Mouse (Mus musculus): ENCODE results near the gene Atp6v0a4. TPM values are rescaled to one million over a fixed set of nuclear protein-coding genes. Genes with fewer than 3 reads are reported as not detected.

The Atp6v0a4 gene
- polyA plus RNA-seq, 1 experiment from 2014 or later, result 11.9 TPM

DNA sequence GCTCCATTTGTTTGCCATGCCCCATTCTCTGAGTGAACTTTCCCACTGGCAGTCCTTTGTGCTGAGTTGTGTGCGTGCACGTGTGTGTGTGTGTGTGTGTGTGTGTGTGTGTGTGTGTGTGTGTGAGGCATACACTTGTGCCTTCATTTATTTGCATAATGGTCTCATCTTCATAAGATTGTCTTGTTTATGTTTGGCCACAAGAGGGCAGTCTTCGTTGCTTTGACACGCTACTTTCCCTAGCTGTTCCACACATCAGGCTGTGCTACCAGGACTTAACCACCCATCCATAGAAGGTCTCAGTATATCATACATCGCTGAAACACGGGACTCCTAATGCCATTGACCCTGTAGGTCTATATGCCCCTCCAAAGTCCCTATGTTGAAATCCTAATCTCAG, 116.9 kb downstream of the Atp6v0a4 start:
- ATAC-seq (ENCODE audit: low FRiP score, low TSS enrichment) (peak; percentile 35; the same call in 1 of the 2 replicates), DNase-seq (ENCODE audit: low spot score) (peak; percentile 40)
- no peak overlapping the region for H3K27ac ChIP-seq (replicated peaks)
- H3K36me3 ChIP-seq (ENCODE audit: control insufficient read depth, insufficient read depth, low read length), result no peaks in the 10 kb centered on the region
- H3K4me2 ChIP-seq (replicated peaks; ENCODE audit: low read depth), result no peak overlapping the region
- H3K9ac ChIP-seq (ENCODE audit: low read length), result no peak overlapping the region
- no peaks in the 10 kb centered on the region; the same call in 1 of the 2 replicates for H3K9me3 ChIP-seq (ENCODE audit: control insufficient read depth, low read length)
- no peaks in the 10 kb centered on the region for H3K27me3 ChIP-seq (ENCODE audit: control insufficient read depth, insufficient read depth, low read length)
- no peaks in the 10 kb centered on the region for H3K4me1 ChIP-seq (replicated peaks; ENCODE audit: control insufficient read depth, insufficient read depth)
- whole genome bisulfite sequencing, result 15% methylated on average over 6 of the region's 6 CpGs
- no peak overlapping the region for H3K4me3 ChIP-seq (ENCODE audit: low read depth, low read length)
- TF ChIP-seq EP300 (optimal IDR thresholded peaks at IDR 0.05), result no peak
- peak; percentile 94 for TF ChIP-seq CTCF (IDR thresholded peaks at IDR 0.05; ENCODE audit: low read depth)

Other genes with a start within 250 kb of the Atp6v0a4 start
- gene Svopl, start 77.6 kb downstream of the Atp6v0a4 start, polyA plus RNA-seq (2015; fragmentation: Nextera tagmentation; extraction: Ambion mirVana), result 0.63 and 0.98 TPM in 2 replicates
- 1.9 and 3.0 TPM in 2 replicates for gene Tmem213, start 15.3 kb downstream of the Atp6v0a4 start, polyA plus RNA-seq (2015; fragmentation: Nextera tagmentation; extraction: Ambion mirVana)
- 0.70 and 1.1 TPM in 2 replicates for gene D630045J12Rik, start 129.4 kb upstream of the Atp6v0a4 start, polyA plus RNA-seq (2015; fragmentation: Nextera tagmentation; extraction: Ambion mirVana)
- 2.1 and 2.3 TPM in 2 replicates for gene Zc3hav1l, start 174.7 kb upstream of the Atp6v0a4 start, polyA plus RNA-seq (2015; fragmentation: Nextera tagmentation; extraction: Ambion mirVana)
- gene Zc3hav1, start 230.0 kb upstream of the Atp6v0a4 start, polyA plus RNA-seq (2015; fragmentation: Nextera tagmentation; extraction: Ambion mirVana), result 12.7 and 12.9 TPM in 2 replicates

Measured in stomach, postnatal 0 days (tissue).